Mouse (Mus musculus) stomach, embryonic 14.5 days (tissue): Measurements from ENCODE around the gene Cdip1. TPM values are rescaled to one million over a fixed set of nuclear protein-coding genes. Genes with fewer than 3 reads are reported as not detected.

Experiments
- ATAC-seq: fragments of 200-750 bp; cut with Nextera tagmentation; 2 replicates; pipeline ENCODE4 v1.8.0; 2017; ENCODE audit warnings: low read depth, moderate TSS enrichment; ENCODE audit not compliant: insufficient number of reproducible peaks, insufficient read depth, low FRiP score
- H3K27ac ChIP-seq: fragments of 300-500 bp; sonication (generic); 2 replicates; pipeline ENCODE4 v1.5.1; 2014; ENCODE audit warnings: mild to moderate bottlenecking, low read length, moderate library complexity, mixed read lengths
- H3K27me3 ChIP-seq: fragments of 300-500 bp; sonication (generic); 2 replicates; pipeline ENCODE4 v1.6.1; 2014; ENCODE audit warnings: low read length, control low read depth, mixed read lengths; ENCODE audit not compliant: control insufficient read depth, insufficient read depth
- H3K36me3 ChIP-seq: fragments of 300-500 bp; sonication (generic); 2 replicates; pipeline ENCODE4 v1.6.1; 2014; ENCODE audit warnings: mild to moderate bottlenecking, control low read depth, low read length, moderate library complexity, mixed read lengths; ENCODE audit not compliant: control insufficient read depth, insufficient read depth
- H3K4me1 ChIP-seq: fragments of 300-500 bp; sonication (generic); 2 replicates; pipeline ENCODE4 v1.6.1; 2014; ENCODE audit warnings: low read length, control low read depth, mixed read lengths; ENCODE audit not compliant: control insufficient read depth, insufficient read depth
- H3K4me2 ChIP-seq: fragments of 300-500 bp; sonication (generic); replicated peaks from 2 replicates; pipeline ENCODE4 v1.6.1; 2014; ENCODE audit warnings: low read depth, low read length, control low read depth
- H3K4me3 ChIP-seq: fragments of 300-500 bp; sonication (generic); 2 replicates; pipeline ENCODE4 v1.5.1; 2014; ENCODE audit warnings: low read depth, low read length, control low read depth
- H3K9ac ChIP-seq: fragments of 300-500 bp; sonication (generic); replicated peaks from 2 replicates; pipeline ENCODE4 v1.6.1; 2014; ENCODE audit warnings: low read depth, mild to moderate bottlenecking, control low read depth, low read length, moderate library complexity, mixed read lengths
- H3K9me3 ChIP-seq: fragments of 300-500 bp; sonication (generic); 2 replicates; pipeline ENCODE4 v1.6.1; 2016; ENCODE audit warnings: low read depth, low read length, control low read depth; ENCODE audit not compliant: control insufficient read depth
- WGBS: fragments of 180-500 bp; shearing (Covaris S2); extraction: QIAGEN DNeasy Blood & Tissue Kit; methylation state at CpG from one replicate; pipeline ENCODE4 v1.1.7; 2014; 5-methylcytosine and 5-hydroxymethylcytosine counted together
- polyA plus RNA-seq: library from polyadenylated mRNA; unstranded; fragments of >200 nt; fragmentation: Nextera tagmentation; extraction: Ambion mirVana; gene quantifications from 2 replicates; pipeline ENCODE4 v1.2.1, GENCODE M21; 2014

The Cdip1 gene
- polyA plus RNA-seq, 1 experiment from 2014 or later, result 87.0 TPM

GRCm38 (mm10) chr16:4727963-4728362 lies 62.1 kb downstream of the Cdip1 start:
- H3K27me3 ChIP-seq, result no peaks in the 10 kb centered on the region
- H3K27ac ChIP-seq, result no peak overlapping the region
- no peak overlapping the region for H3K4me2 ChIP-seq
- no peak overlapping the region for H3K4me3 ChIP-seq
- no peak overlapping the region for H3K9ac ChIP-seq
- no peak for ATAC-seq
- H3K9me3 ChIP-seq, result no peaks in the 10 kb centered on the region
- 54% methylated on average over 1 of the region's 1 CpGs for WGBS
- 0 out of 2 replicates have a peak, but pooled peaks cover 5% of the 10 kb centered on the region for H3K4me1 ChIP-seq
- no peaks in the 10 kb centered on the region for H3K36me3 ChIP-seq

- Histone ChIP-seq H3K27me3 (no peaks in the 10 kb centered on the region), H3K4me1 (0 out of 2 replicates have a peak, but pooled peaks cover 5% of the 10 kb centered on the region), H3K27ac (no peak overlapping the region), H3K4me2 (peak overlapping the region; percentile 65), H3K36me3 (no peaks in the 10 kb centered on the region), H3K4me3 (peak overlapping the region; percentile 90), H3K9ac (no peak overlapping the region), H3K9me3 (no peaks in the 10 kb centered on the region)
- 85% methylated on average over 1 of the region's 1 CpGs for WGBS
- no peak for ATAC-seq
These were observed 62.6 kb downstream of the Cdip1 start for GRCm38 (mm10) chr16:4727526-4727925.

GRCm38 (mm10) chr16:4726528-4727128 lies 63.5 kb downstream of the Cdip1 start:
- Histone ChIP-seq H3K9ac (peak overlapping the region; percentile 66), H3K4me1 (0 out of 2 replicates have a peak, but pooled peaks cover 5% of the 10 kb centered on the region), H3K4me3 (peak overlapping the region; percentile 90), H3K9me3 (no peaks in the 10 kb centered on the region), H3K36me3 (no peaks in the 10 kb centered on the region), H3K27ac (peak overlapping the region; percentile 66), H3K27me3 (no peaks in the 10 kb centered on the region), H3K4me2 (peak overlapping the region; percentile 65)
- peak; percentile 76 for ATAC-seq
- 1% methylated on average over 40 of the region's 40 CpGs for WGBS

GRCm38 (mm10) chr16:4725780-4726527 lies 64.1 kb downstream of the Cdip1 start, which contains the start of gene Hmox2:
Gene Hmox2, plus strand, starts transcription at chr16:4726361.
- no peaks in the 10 kb centered on the region for H3K27me3 ChIP-seq
- peak within 1 kb of the TSS; percentile 68 for H3K27ac ChIP-seq
- H3K9me3 ChIP-seq, result no peaks in the 10 kb centered on the region
- 4% methylated on average over 35 of the region's 35 CpGs for WGBS
- 0 out of 2 replicates have a peak, but pooled peaks cover 5% of the 10 kb centered on the region for H3K4me1 ChIP-seq
- H3K9ac ChIP-seq, result peak within 1 kb of the TSS; percentile 66
- peak within 1 kb of the TSS; percentile 90 for H3K4me3 ChIP-seq
- peak within 1 kb of the TSS; percentile 65 for H3K4me2 ChIP-seq
- no peaks in the 10 kb centered on the region for H3K36me3 ChIP-seq
- peak; percentile 97 for ATAC-seq

GRCm38 (mm10) chr16:4725266-4725665 lies 64.8 kb downstream of the Cdip1 start:
- Histone ChIP-seq H3K9me3 (no peaks in the 10 kb centered on the region), H3K36me3 (no peaks in the 10 kb centered on the region), H3K4me3 (no peak overlapping the region), H3K4me1 (0 out of 2 replicates have a peak, but pooled peaks cover 5% of the 10 kb centered on the region), H3K9ac (no peak overlapping the region), H3K27me3 (no peaks in the 10 kb centered on the region), H3K4me2 (no peak overlapping the region; the same call in 1 of the 2 replicates), H3K27ac (no peak overlapping the region)
- WGBS, result 68% methylated on average over 4 of the region's 4 CpGs
- ATAC-seq, result no peak

GRCm38 (mm10) chr16:4722915-4723209 lies 67.2 kb downstream of the Cdip1 start:
- WGBS, result 76% methylated on average over 3 of the region's 3 CpGs
- H3K9ac ChIP-seq, result no peak overlapping the region
- H3K27ac ChIP-seq, result no peak overlapping the region

GRCm38 (mm10) chr16:4722128-4722914 lies 67.8 kb downstream of the Cdip1 start:
- Histone ChIP-seq H3K27me3 (no peaks in the 10 kb centered on the region), H3K27ac (no peak overlapping the region), H3K9ac (no peak overlapping the region), H3K4me1 (no peaks in the 10 kb centered on the region), H3K36me3 (no peaks in the 10 kb centered on the region), H3K4me3 (no peak overlapping the region), H3K4me2 (no peak overlapping the region), H3K9me3 (no peaks in the 10 kb centered on the region)
- WGBS, result 55% methylated on average over 7 of the region's 7 CpGs
- ATAC-seq, result no peak

More at GRCm38 (mm10) chr16:4722915-4723209, 67.2 kb downstream of the Cdip1 start:
- H3K36me3 ChIP-seq, result no peaks in the 10 kb centered on the region
- H3K4me1 ChIP-seq, result 0 out of 2 replicates have a peak, but pooled peaks cover 3% of the 10 kb centered on the region
- no peak overlapping the region for H3K4me2 ChIP-seq
- ATAC-seq, result no peak
- no peak overlapping the region for H3K4me3 ChIP-seq
- no peaks in the 10 kb centered on the region for H3K27me3 ChIP-seq
- no peaks in the 10 kb centered on the region for H3K9me3 ChIP-seq

- no peaks in the 10 kb centered on the region for H3K9me3 ChIP-seq
- H3K36me3 ChIP-seq, result peaks cover 14% of the 10 kb centered on the region
- 12% methylated on average over 32 of the region's 33 CpGs for WGBS
- H3K9ac ChIP-seq, result peak within 1 kb of the TSS; percentile 65
- no peaks in the 10 kb centered on the region for H3K27me3 ChIP-seq
- H3K4me2 ChIP-seq, result peak within 1 kb of the TSS; percentile 56
- H3K4me3 ChIP-seq, result peak within 1 kb of the TSS; percentile 63
- peak within 1 kb of the TSS; percentile 56 for H3K27ac ChIP-seq
- peak; percentile 82 for ATAC-seq
- no peaks in the 10 kb centered on the region for H3K4me1 ChIP-seq
These were observed 71.2 kb downstream of the Cdip1 start, which contains the start of gene Nmral1 for GRCm38 (mm10) chr16:4718753-4719518. Gene Nmral1, minus strand, starts transcription at chr16:4719356.
